Mouse (Mus musculus) small intestine, adult 2 months (tissue): ENCODE measurements around the gene Tspan2. TPM values are rescaled to one million over a fixed set of nuclear protein-coding genes. Genes with fewer than 3 reads are reported as not detected.
A peak's percentile ranks its signal among the peaks of the same experiment; 100 is the strongest.

Experiments used
- H3K27ac ChIP-seq: fragments of 200-500 bp; 2 replicates; pipeline ENCODE4 v1.5.1; 2012; ENCODE audit warnings: low read depth, low read length, control low read depth, inconsistent platforms; ENCODE audit not compliant: insufficient read depth
- H3K27me3 ChIP-seq: fragments of 200-500 bp; 2 replicates; pipeline ENCODE4 v1.6.1; 2012; ENCODE audit warnings: mild to moderate bottlenecking, moderate library complexity, low read length, inconsistent platforms; ENCODE audit not compliant: control insufficient read depth, insufficient read depth
- H3K36me3 ChIP-seq: fragments of 200-500 bp; 2 replicates; pipeline ENCODE4 v1.6.1; 2012; ENCODE audit warnings: mild to moderate bottlenecking, low read length, control low read depth, inconsistent platforms; ENCODE audit not compliant: control insufficient read depth, insufficient read depth
- H3K4me1 ChIP-seq: fragments of 200-500 bp; 2 replicates; pipeline ENCODE4 v1.6.1; 2012; ENCODE audit warnings: low read length, inconsistent platforms, mixed read lengths; ENCODE audit not compliant: control insufficient read depth, insufficient read depth, insufficient read length
- H3K4me3 ChIP-seq: fragments of 200-500 bp; 2 replicates; pipeline ENCODE4 v1.5.1; 2012; ENCODE audit warnings: low read depth, mild to moderate bottlenecking, control low read depth, inconsistent platforms, low read length, moderate library complexity
- CTCF ChIP-seq: fragments of 200-500 bp; IDR thresholded peaks from 2 replicates; pipeline ENCODE4 v1.5.1; 2012; ENCODE audit warnings: low read depth, mild to moderate bottlenecking, control low read depth, inconsistent platforms, low read length, moderate library complexity, mixed read lengths; ENCODE audit not compliant: insufficient replicate concordance, insufficient read length; ENCODE audit errors: extremely low read depth
- POLR2A ChIP-seq: fragments of 200-500 bp; IDR thresholded peaks from 2 replicates; pipeline ENCODE4 v1.6.1; 2012; ENCODE audit warnings: low read depth, mild to moderate bottlenecking, control low read depth, inconsistent platforms, low read length, moderate library complexity
- WGBS: fragments of 180-500 bp; shearing (Covaris S2); methylation state at CpG from one replicate; pipeline ENCODE4 v1.1.7; 2018; 5-methylcytosine and 5-hydroxymethylcytosine counted together
- polyA plus RNA-seq: library from polyadenylated mRNA; depleted of rRNA; stranded (reverse); fragments of >200 nt; gene quantifications from 2 replicates; pipeline ENCODE4 v1.2.3, GENCODE M21; 2012

Gene Tspan2
- polyA plus RNA-seq, 1 experiment = 0.86 TPM

GRCm38 (mm10) chr3:102735031-102735558 is 766 bp downstream of the Tspan2 start:
- peak overlapping the region; percentile 60 for H3K4me3 ChIP-seq
- peaks cover 14% of the 10 kb centered on the region; the same call in 1 of the 2 replicates for H3K27me3 ChIP-seq
- TF ChIP-seq CTCF (no peak), POLR2A (no peak)
- H3K36me3 ChIP-seq = no peaks in the 10 kb centered on the region
- WGBS = under 1% methylated on average over 33 of the region's 33 CpGs
- 0 out of 2 replicates have a peak overlapping the region, but pooled peaks have one; percentile 10 for H3K27ac ChIP-seq
- peaks cover 3% of the 10 kb centered on the region; the same call in 1 of the 2 replicates for H3K4me1 ChIP-seq

GRCm38 (mm10) chr3:102735638-102736037 is 1.3 kb downstream of the Tspan2 start:
- Histone ChIP-seq H3K27ac (no peak overlapping the region), H3K27me3 (peaks cover 14% of the 10 kb centered on the region; the same call in 1 of the 2 replicates), H3K36me3 (no peaks in the 10 kb centered on the region), H3K4me1 (peaks cover 3% of the 10 kb centered on the region; the same call in 1 of the 2 replicates), H3K4me3 (peak overlapping the region; percentile 60)
- WGBS = 62% methylated on average over 6 of the region's 6 CpGs
- no peak for TF ChIP-seq CTCF
- no peak for TF ChIP-seq POLR2A

GRCm38 (mm10) chr3:102736436-102736835 is 2.1 kb downstream of the Tspan2 start:
- TF ChIP-seq POLR2A (no peak), CTCF (no peak)
- no peaks in the 10 kb centered on the region for H3K36me3 ChIP-seq
- peaks cover 3% of the 10 kb centered on the region; the same call in 1 of the 2 replicates for H3K4me1 ChIP-seq
- no peak overlapping the region for H3K27ac ChIP-seq
- WGBS = 72% methylated on average over 6 of the region's 6 CpGs
- H3K4me3 ChIP-seq = no peak overlapping the region
- peaks cover 14% of the 10 kb centered on the region; the same call in 1 of the 2 replicates for H3K27me3 ChIP-seq

GRCm38 (mm10) chr3:102737106-102737505 is 2.8 kb downstream of the Tspan2 start:
- Histone ChIP-seq H3K4me1 (peaks cover 3% of the 10 kb centered on the region; the same call in 1 of the 2 replicates), H3K27me3 (peaks cover 14% of the 10 kb centered on the region; the same call in 1 of the 2 replicates), H3K4me3 (no peak overlapping the region), H3K36me3 (no peaks in the 10 kb centered on the region), H3K27ac (no peak overlapping the region)
- 71% methylated on average over 6 of the region's 6 CpGs for WGBS
- TF ChIP-seq CTCF (no peak), POLR2A (no peak)

- Histone ChIP-seq H3K36me3 (no peaks in the 10 kb centered on the region), H3K27me3 (peaks cover 14% of the 10 kb centered on the region; the same call in 1 of the 2 replicates), H3K4me1 (peaks cover 3% of the 10 kb centered on the region; the same call in 1 of the 2 replicates), H3K4me3 (no peak overlapping the region), H3K27ac (peak overlapping the region; percentile 52)
- TF ChIP-seq POLR2A (no peak), CTCF (no peak)
- WGBS = 57% methylated on average over 10 of the region's 10 CpGs
Measured at GRCm38 (mm10) chr3:102738161-102738901, 4.0 kb downstream of the Tspan2 start.

GRCm38 (mm10) chr3:102738926-102739325 is 4.6 kb downstream of the Tspan2 start:
- no peak for TF ChIP-seq CTCF
- no peak for TF ChIP-seq POLR2A
- peaks cover 14% of the 10 kb centered on the region; the same call in 1 of the 2 replicates for H3K27me3 ChIP-seq
- no peaks in the 10 kb centered on the region for H3K36me3 ChIP-seq
- peak overlapping the region; percentile 42; the same call in 1 of the 2 replicates for H3K27ac ChIP-seq
- peaks cover 3% of the 10 kb centered on the region; the same call in 1 of the 2 replicates for H3K4me1 ChIP-seq
- 73% methylated on average over 6 of the region's 6 CpGs for WGBS
- no peak overlapping the region for H3K4me3 ChIP-seq

- Histone ChIP-seq H3K4me3 (no peak overlapping the region), H3K27ac (0 out of 2 replicates have a peak overlapping the region, but pooled peaks have one; percentile 11), H3K36me3 (no peaks in the 10 kb centered on the region), H3K27me3 (no peaks in the 10 kb centered on the region), H3K4me1 (no peaks in the 10 kb centered on the region)
- 67% methylated on average over 4 of the region's 4 CpGs for WGBS
- no peak for TF ChIP-seq POLR2A
- TF ChIP-seq CTCF = no peak
Measured at GRCm38 (mm10) chr3:102742725-102743124, 8.4 kb downstream of the Tspan2 start.
